Mouse (Mus musculus) NIH3T3 (cell line): ENCODE results near the gene Erc2.
A peak's percentile ranks its signal among the peaks of the same experiment; 100 is the strongest.

ENCODE experiments used
- DNase-seq: peaks from one replicate; pipeline ENCODE4 v3.0.0-alpha.2; 2012; ENCODE audit warnings: low read depth

The Erc2 gene

GRCm38 (mm10) chr14:28069826-28070225, 447.6 kb downstream of the Erc2 start:
- DNase-seq, result peak; percentile 22

GRCm38 (mm10) chr14:28072561-28072960, 450.3 kb downstream of the Erc2 start:
- DNase-seq, result no peak

GRCm38 (mm10) chr14:28089636-28090443, 467.6 kb downstream of the Erc2 start:
- peak; percentile 58 for DNase-seq

DNA sequence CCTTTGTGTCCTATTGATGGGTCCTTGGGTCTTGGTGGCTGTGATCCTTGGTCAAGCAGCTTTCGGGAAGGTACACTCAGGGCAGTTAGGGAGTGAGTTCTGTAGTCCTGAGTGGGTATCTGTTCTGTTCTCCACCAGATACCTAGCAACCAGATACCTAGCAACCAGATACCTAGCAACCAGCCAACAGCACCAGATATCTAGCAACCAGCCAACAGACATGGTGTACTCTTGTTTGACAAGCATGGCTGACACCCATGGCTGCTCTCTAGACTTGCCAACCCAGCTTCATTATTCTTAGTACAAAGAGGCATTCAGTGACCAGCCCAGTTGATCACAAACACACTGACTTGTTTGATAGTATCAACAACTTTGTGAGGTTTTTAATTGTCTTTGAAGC, 469.1 kb downstream of the Erc2 start:
- DNase-seq, result no peak

- no peak for DNase-seq
Measured at GRCm38 (mm10) chr14:28093214-28093613, 471.0 kb downstream of the Erc2 start.

DNA sequence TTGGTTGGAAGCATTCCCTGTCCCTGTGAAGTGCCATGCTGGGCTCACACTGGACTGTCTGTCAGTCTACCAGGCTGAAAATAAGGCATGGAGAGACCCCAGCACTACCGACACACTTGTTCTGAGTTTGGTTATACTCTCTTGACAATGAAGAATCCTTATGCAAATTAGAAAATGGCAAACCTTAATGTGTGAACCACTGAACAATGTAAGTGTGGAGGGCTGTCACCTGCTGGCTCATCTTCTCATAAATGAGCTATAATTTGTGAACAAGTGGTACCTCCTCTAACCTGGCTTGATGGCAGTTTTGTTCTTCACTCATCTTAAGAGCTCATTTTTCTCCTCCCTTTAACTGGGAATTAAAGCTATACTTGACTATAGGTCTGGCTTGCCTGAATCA, 471.7 kb downstream of the Erc2 start:
- DNase-seq, result no peak

- no peak for DNase-seq
Measured at GRCm38 (mm10) chr14:28099084-28099483, 476.9 kb downstream of the Erc2 start.

- DNase-seq, result no peak
Measured at GRCm38 (mm10) chr14:28113121-28113520, 490.9 kb downstream of the Erc2 start.

- DNase-seq, result no peak
Measured at GRCm38 (mm10) chr14:28120851-28121250, 498.6 kb downstream of the Erc2 start.

DNA sequence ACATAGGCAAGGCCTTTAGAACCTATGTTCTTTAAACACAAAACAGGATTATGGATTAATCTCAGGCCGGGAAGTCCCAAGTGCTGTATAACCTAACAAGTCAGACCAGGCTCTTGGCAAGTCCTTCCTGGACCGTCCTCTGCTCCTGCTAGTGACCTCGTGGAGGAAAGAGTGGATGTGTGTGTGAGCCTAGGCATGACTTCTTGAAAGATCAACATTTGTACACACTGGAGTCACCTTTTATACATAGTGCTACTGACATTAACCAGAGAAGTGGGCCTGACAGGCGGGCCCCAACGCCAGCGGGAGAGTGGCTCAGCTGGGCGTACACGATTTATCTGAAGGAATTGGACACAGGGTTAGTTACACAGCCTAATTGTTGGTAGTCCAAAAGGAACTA, 504.6 kb downstream of the Erc2 start:
- DNase-seq, result no peak

- no peak for DNase-seq
Measured at GRCm38 (mm10) chr14:28128999-28129398, 506.8 kb downstream of the Erc2 start.

DNA sequence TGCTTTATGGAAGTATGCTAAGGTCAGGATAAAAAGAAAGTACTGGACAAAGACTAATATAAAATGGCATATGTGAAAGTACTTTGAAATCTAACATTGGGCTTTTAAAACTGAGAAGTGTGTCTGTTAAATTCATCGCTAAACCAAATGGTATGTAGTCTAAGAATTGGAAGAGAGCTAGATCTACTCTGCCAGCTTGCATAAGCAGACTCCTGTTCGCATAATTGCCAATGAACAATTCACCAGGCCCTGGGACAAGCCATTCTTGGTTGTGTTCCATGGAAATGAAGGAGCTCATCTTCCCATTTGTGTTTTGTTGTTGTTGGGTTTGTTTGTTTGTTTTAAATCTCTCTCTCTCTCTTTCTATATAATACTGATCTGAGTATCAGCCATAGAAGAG, 521.8 kb downstream of the Erc2 start:
- DNase-seq, result no peak

GRCm38 (mm10) chr14:28147201-28147600, 525.0 kb downstream of the Erc2 start:
- DNase-seq, result no peak

GRCm38 (mm10) chr14:28150942-28151341, 528.7 kb downstream of the Erc2 start:
- DNase-seq, result peak; percentile 58

DNA sequence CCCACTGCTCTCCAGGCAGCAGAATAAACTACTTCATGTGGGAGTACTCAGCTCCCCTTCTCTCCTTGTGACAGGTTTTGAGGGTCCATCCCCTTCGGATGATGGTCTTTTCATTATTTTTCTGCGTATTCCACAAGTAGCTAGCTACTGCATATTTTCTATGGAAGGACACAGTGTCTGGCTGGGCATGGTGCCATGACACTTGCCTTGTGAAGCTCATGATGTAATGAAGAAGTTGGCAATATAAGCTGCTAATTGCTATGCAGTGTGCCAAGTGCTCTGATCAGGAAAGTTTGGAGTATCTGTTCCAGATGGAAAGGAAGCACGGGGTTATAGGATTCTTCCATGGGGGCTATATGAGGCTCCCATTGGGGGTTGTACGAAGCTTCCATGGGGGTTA, 533.5 kb downstream of the Erc2 start:
- DNase-seq, result no peak

GRCm38 (mm10) chr14:28160852-28161251, 538.6 kb downstream of the Erc2 start:
- no peak for DNase-seq

GRCm38 (mm10) chr14:28164642-28165408, 542.6 kb downstream of the Erc2 start:
- DNase-seq, result peak; percentile 61

DNA sequence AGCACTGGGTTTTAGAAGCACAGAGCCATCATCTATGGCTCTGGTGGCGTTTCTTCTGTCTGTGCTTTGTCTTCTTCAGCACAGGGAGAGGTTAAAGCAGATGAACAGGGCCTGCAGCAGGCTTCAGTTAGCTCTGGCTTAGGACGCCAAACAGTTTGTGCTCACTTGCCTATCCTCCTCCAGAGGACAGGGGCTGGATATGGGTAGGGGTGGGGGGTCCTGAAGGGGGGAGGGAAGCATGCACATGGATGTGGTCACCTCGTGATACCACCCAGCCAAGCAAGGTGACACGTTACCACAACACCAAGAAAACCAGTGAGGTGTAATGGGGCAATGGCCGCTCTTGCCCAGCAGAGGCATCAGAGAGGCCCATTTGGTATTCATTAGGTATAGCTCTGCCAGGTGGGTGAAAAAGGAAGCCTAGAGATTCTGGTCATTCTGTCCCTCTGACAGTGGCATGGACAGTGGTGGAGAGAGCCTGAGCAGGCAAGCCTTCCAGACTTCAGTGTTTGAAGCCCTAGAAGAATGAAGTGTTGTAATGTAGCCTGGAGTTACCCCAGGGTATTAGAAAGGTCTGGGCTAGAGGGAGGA, 543.5 kb downstream of the Erc2 start:
- no peak for DNase-seq

DNA sequence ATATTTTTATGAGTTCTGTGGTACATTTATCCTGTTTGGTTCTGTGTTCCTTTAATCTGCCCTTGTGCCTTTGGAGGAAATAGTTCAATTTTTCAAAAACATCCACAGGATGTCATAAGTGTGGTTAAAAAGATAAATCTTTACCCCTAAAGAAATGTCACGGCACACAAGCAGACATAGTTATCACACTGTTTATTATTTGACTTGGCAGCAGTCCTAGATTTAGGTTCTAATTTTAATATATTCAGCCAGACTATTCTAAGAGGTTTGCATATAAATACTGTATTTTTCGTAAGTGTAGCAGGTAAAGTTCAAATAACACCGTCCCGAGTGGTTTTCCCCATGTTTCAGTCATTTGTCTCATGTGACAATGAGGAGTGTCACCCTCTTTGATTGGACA, 548.5 kb downstream of the Erc2 start:
- DNase-seq, result no peak

GRCm38 (mm10) chr14:28171364-28171763, 549.1 kb downstream of the Erc2 start:
- DNase-seq, result no peak

GRCm38 (mm10) chr14:28173736-28174135, 551.5 kb downstream of the Erc2 start:
- no peak for DNase-seq

DNA sequence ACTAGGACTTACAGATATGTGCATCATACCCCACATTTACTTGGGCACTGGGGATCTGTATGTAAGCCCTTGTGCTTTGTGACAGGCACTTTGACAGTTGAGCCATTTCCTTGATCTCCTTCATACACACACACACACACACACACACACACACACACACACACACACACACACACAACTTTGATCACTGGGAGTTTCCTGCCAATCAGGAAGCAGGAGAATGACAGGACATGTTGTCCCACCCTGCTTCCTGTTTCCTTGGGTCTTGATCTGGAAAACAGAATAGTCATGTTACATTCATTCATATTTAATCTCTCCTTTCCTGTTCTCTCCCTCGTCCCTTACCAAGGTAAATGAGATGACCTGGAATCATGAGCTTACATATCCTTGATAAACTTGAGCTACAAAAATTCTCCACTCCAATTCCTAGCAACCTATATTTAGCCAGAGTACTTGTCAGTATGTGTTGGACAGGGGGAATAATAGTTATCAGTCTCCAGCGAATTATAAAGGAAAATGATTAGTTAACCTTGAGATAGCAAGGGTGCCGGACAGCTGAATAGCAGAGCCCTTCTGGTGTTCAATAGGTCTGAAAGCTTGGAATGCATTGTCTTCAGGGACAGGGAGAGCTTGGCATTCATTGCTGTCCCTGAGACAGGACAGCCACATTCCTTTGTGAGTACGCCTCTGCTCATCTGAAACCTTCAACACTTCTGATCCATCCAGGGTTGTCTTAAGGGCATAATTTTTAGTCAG, 559.0 kb downstream of the Erc2 start:
- DNase-seq, result no peak
